Mouse (Mus musculus) lung, postnatal 10 days (tissue): ENCODE measurements around the gene Heg1.
A peak's percentile ranks its signal among the peaks of the same experiment; 100 is the strongest.

Experiments used
- DNase-seq: peaks from one replicate; pipeline ENCODE4 v3.0.0; 2021

The Heg1 gene

GRCm38 (mm10) chr16:33684162-33684702, at the start of gene Heg1:
TSS of gene Heg1 (plus strand) at chr16:33684370.
- peak; percentile 92 for DNase-seq

GRCm38 (mm10) chr16:33635836-33636595, 48.2 kb upstream of the Heg1 start:
- no peak for DNase-seq

DNA sequence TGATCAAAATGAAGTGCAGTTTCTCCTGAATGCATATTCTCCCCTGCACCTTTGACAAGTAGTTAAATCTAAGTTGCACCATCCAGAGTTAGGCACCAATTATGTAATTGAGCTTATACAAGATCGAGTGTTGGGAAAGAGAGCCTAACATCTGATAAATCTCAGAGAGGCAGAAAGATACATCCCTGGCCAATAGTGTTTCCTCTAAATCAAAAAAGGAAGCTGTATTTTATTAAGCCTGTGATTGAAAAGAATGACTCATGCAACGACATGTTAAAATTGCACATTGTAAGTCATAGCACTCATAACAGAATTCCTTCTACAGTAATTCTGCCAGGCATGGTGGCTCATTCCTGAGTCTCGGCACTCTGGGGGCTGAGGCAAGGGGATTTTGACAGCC, 42.4 kb upstream of the Heg1 start:
- DNase-seq = peak; percentile 14

DNA sequence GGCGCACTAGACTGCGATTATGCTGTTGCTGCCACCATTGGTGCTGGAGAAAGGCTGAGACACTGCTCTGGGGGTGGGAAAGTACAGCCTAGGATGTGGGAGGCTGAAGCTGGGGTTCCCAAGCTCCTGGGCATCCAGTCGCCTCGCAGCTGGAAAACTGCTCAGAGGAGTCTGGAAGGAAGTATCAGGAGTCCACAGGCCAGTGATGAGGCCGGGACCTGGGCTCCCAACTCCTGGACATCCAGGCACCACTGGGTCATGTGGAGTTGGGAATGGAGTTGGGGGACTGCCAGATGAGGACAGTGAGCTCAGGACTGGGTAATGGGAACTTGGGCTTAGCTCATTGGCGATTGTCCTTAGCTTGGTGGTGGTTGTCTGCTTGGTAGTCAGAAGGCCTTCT, 31.1 kb upstream of the Heg1 start:
- DNase-seq = no peak

- DNase-seq = no peak
Observed at GRCm38 (mm10) chr16:33655443-33655842, 28.7 kb upstream of the Heg1 start.

DNA sequence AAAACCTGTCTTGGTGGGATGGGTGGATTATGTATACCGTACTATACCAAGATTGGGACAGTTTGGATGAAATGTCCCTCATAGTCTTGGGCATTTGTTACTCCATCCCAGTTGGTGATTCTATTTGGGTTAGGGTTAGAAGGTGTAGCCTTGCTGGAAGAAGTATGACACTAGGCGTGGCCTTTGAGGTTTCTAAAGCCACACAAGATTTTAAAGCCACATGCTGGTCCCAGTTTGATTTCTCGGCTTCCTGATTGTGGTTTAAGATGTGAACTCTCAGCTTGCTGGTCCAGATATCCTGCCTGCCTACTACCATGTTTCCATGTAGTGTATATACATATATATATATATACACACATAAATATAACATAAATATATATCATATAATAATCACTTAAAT, 27.0 kb upstream of the Heg1 start:
- DNase-seq = no peak

DNA sequence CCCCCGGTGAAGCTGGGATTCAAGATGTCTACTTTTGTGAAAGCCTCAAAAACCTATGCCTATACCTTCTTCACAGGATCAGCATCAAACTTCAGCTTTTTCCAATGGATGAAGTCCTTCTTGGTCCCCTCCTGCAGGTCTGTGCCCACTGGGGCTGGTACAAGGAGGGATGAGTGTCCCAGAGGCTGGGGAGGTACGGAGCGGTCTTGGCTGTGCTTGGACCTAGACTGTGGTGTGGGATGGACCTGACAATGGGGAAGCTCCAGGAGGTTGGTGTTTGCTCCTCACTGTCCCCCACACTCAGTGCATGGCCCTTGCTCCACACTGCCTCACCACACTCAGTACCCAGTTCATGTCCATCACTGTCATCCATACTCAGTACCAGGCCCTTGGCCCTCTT, 26.0 kb upstream of the Heg1 start:
- no peak for DNase-seq

DNA sequence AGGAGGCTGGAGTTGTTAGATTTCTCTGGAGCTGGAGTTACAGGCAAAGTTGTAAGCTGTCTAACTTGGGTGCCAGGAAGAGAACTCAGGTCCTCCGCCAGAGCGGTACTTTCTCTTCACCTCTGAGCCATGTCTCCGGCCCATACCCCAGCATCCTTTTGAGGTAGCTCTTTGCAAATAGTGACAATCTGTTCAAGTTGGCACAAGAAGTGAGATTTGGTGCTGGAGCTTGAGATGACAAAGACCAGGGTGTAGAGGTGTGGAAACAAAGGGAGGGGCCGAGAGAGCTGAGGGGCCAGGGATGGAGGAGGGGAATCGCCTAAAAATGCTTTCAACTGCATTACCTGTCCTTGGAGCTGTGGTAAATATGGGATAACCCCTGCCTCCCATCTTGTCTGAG, 24.6 kb upstream of the Heg1 start:
- DNase-seq = no peak

DNA sequence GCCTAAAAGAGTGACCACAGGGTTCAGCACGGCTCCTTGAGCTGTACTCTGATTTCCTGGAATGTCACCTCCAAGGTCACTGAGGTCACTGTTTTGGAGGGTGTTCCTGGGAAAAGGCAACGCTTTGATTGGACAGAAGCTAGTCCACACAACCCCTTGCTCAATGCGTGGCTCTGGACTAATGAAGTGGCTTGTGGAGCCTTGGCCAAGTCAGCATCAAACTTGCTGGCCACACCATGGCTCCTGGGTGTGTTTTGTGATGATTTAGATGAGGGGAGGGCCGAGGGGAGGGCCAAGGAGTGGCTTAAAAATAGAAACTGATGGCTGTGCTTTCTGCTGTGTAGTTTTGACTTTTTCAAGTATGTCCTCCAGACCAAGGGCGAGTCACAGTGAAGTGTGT, 24.0 kb upstream of the Heg1 start:
- DNase-seq = peak; percentile 88

- no peak for DNase-seq
Observed at GRCm38 (mm10) chr16:33662841-33663240, 21.3 kb upstream of the Heg1 start.

DNA sequence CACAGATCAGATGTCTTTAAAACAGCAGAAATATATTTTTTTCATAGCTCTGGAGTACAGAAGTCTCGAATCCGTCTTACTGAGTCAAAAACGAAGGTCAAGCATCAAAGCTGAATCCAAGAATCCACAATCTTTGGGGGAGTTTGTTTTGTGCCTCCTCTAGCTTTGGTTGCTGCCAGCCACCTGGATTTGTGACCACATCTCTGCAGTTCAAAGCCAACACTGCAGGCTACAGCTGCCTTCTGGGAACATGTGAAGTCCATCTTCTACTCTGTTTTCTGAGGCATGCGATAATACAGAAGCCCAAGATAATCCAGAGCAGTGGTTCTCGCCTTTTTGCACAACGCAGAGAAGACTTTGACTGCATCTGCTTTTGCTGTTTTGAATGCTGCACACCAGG, 17.9 kb upstream of the Heg1 start:
- DNase-seq = no peak

DNA sequence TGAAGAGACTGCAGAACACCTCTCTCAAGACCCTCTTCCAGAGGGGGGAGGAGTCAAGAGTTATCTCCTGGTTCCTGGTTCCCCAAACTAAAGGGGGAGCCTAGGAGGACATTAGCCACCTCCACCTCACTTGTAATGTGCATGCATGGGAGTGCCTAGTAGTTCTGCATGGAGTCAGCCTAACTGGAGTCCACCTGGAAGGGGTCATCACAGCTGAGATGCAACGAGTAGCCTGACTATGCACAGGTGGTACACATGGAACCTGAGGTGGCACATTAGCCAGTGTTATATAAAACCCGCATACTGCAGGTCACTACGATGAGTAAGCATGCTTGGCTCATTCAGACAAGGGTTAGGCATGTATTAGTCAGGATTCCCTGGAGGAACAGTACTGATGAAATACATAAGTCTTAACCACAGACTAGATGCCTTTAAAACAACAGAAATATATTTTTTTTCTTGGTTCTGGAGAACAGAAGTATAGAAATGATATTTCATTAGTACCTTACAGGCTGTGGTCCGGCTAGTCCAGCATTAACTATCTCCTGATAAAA, 17.1 kb upstream of the Heg1 start:
- DNase-seq = no peak

GRCm38 (mm10) chr16:33668448-33668847, 15.7 kb upstream of the Heg1 start:
- no peak for DNase-seq

GRCm38 (mm10) chr16:33669072-33669471, 15.1 kb upstream of the Heg1 start:
- DNase-seq = no peak

- DNase-seq = peak; percentile 25
Observed at GRCm38 (mm10) chr16:33670340-33670739, 13.8 kb upstream of the Heg1 start.

DNA sequence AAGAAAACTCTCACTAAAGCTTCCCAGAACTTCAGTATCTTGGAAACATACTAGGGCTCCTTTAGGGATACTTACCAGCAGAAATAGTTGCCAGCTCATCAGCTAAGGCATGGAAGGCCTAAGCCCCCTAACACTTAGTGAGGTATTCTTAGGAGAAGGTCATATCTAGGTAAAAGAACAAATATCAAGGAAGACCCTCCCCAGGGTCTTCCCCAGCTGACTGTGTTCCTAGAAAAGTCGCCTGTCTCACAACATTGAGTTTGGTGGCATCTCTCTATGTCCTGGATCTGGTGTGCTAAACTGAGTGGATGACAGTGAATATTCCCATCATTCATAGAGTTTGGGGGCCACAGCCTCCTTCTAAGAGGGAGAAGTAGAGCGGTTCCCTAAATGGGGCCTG, 13.2 kb upstream of the Heg1 start:
- DNase-seq = no peak

DNA sequence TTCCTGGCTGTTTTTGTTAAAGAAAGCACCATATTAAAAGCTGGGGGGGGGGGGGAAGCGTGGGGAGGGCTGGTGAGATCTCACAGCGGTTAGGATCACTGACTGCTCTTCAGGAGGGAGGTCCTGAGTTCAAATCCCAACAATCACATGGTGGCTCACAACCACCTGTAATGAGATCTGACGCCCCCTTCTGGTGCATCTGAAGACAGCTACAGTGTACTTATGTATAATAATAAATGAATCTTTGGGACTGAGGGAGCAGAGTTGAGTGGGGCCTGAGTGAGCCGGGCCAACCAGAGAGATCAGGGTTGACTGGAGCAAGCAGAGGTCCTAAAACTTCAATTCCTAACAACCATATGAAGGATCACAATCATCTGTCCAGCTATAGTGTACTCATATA, 12.0 kb upstream of the Heg1 start:
- no peak for DNase-seq

- DNase-seq = no peak
Observed at GRCm38 (mm10) chr16:33672643-33673042, 11.5 kb upstream of the Heg1 start.

GRCm38 (mm10) chr16:33673530-33674109, 10.6 kb upstream of the Heg1 start:
- peak; percentile 73 for DNase-seq

DNA sequence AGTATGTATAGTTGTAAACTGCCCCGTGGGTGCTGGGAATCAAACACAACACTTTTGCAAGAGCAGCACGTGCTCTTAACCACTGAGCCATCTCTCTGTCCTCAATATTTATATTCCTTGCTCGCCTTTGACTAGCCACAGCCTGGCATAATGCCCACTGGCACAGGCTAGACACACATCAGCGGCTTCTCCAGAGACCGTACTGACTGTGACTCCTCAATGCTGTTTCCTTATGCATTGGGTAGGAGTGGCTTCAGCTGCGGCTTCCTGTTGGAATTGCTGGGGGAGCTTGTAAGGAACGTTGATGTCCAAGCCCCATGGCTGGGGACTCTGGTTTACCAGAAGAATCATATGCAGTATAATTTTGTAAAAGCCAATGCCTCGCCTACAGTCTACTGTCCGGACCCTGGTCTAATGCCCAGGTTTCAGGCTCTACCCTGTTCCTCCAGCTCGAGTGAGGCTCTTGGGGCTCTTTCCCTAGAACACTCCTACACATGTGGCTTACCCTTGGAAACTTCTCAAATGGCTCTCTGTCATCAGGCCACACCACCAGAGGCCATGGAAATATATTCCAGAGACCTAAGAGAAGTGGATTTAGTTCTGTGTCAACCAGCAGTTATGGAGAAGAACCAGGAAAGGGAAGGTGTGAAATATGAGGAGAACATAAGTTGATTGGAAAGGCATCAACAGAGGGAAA, 8.9 kb upstream of the Heg1 start:
- DNase-seq = no peak

GRCm38 (mm10) chr16:33675848-33676184, 8.4 kb upstream of the Heg1 start:
- peak; percentile 53 for DNase-seq

DNA sequence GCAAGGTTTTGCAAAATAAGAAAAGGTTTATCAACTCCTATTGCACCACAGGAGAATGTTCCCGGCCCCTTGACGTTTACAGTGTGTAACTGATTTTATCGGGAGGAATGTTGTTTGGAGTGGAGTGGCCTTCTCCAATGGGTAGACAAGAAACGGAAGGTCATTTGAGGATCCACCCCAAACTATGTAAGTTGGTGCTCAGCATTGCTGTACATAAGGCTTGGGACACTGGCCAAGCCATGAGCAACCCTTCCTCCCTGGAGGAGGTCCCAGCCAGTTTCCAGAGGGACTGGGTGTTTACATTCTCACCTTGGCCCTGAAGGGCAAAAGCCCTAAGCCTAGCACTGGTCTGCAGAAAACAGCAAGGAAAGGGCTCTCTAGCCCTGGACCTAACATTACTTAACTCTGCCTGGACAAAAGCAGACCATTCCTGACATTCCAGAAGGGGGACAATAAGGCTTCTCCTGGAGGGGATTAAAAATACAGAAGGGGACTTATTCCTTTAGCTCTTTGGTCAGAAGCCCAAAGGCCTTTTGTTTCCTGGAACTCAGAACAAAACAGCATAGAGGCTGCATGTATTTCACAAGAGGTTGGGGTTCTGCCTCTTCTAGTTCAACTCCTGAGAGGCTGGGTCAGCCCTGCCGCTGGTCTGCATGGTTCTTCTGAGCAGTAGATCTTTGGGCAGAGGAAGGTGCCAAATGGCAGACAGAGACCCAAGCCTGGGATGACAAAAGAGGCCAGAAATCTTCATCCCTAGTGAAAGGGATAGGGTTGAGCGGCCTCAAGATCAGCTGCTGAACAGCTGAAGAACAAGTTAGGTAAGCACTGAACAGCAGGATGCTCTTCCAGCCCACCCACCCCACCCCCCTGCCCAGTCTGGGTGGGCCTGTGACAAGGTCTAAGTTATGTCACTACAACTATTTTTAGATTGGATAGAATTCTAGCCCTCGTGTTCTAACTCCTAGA, 7.5 kb upstream of the Heg1 start:
- DNase-seq = peak; percentile 88

DNA sequence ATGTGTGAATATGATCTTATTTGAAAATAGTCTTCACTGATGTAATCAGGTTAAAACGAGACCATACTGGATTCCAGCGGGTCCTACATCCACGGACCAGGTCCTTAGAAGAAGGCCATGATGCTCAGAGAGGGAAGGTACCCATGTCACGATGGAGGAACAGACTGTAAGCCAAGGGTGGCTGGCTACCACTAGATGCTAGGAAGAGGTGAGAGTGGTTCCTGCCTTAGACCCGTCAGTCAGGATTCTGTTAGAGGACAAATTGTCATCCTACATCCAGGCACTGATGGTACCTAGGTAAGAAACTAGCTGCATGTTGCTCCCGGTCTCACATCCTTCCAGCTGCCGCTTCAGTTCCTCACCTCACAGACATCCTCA, 6.9 kb upstream of the Heg1 start:
- DNase-seq = no peak
